Mouse (Mus musculus): ENCODE data around the gene Hpn.

The Hpn gene

DNA sequence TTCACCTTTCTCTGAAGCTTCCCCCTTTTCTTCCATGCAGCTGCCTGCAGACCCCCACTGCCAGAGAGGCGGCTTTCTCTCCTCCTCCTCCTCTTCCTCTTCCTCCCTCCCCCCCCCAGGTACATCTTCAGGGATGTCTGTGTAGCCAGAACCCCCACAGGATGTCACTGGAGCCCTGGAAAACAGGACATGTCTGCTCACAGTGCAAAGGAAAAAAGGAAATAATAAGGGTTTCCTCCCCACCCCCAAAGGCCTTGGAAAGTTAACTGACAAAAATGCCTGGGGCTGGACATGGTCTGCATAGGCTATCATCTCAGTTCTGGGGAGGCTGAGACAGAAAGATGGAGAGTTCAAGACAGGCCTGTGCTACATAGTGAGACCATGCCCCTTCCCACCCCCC is 34.0 kb downstream of the Hpn start:
- no peak for DNase-seq (ENCODE audit: low read depth, low spot score)

DNA sequence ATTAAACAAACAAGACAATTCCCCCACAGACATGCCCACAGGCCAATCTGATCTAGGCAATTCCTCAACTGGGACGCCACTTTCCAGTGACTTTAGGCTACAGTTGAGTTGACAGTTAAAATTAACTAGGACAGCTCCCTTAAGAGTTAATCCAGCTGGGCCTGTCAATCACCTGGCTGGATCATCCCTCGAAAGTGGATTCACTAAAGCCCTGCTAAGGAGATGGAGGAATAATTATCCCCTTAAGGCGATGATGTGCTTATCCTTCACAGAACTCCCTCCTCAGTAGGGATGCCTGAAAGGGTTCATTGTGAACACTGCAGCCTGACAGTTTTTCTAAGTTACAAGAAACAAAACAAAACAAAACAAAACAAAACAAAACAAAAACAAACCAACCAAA is 34.5 kb downstream of the Hpn start:
- DNase-seq (ENCODE audit: low read depth, low spot score): no peak

DNA sequence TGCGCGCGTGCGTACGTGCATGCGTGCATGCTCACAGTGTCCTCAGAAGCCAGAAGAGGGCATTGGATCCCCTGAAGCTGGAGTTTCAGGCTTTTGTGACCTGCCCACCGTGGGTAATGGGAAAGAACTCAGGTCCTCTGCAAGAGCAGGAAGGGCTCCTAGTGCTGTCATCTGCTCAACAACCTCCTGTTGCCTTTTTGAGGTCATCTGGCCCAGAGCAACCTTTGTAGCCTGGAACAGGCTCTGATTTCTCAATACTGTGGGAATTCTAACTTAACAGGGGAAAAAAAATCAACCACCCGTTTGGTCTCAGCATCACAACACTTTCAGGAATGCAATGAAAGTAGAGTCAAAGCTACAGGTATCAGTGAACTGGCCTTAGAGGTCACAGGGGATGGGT is 35.4 kb downstream of the Hpn start:
- DNase-seq (ENCODE audit: low read depth, low spot score): no peak

DNA sequence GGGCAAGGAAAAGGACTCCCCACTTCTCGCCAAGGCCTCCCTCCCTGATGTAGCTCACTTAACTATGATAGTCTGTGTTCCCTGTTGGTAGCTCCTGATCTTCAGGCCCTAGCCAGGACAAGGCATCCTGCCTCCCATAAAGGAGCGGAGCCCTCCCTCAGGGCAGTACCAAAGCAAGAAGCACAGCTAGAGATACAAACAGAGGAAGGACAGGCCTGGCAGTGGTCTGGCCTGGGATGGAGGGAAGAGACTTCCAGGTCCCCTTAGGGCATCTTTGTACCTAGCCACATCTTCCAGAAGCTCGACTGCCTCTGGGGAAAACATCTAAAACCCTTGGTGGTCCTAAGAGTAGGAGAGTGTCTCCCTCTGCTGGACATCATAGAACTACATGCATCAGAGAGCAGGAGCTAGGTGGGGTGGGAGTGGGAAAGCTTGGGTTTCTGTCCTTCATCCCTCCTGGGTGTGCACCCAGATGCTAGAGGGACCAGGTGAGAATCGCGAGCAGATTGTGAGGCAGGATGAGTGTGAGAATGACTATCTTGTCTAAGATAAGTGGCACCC is 37.1 kb downstream of the Hpn start:
- DNase-seq (ENCODE audit: low read depth, low spot score): peak; percentile 72

DNA sequence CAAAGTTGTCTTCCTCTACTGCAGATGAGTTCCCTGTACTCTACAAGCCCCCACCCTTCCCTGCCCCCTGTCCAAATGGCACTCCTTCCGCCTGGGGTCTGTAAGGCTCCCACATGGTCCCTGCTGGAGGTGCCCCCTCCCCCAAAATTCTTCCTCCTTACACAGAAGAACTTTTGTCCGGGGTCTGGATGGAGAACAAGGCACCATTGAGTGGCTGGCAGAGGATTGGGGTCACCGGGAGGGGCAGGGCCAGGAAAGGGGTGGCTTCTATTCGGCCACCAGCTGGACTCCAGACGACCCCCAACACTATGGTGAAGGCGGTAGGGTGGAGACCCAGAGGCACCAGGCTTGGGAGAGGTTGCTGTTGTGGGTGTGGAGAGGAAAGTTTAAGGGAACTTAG is 37.6 kb downstream of the Hpn start:
- DNase-seq (ENCODE audit: low read depth, low spot score): no peak

DNA sequence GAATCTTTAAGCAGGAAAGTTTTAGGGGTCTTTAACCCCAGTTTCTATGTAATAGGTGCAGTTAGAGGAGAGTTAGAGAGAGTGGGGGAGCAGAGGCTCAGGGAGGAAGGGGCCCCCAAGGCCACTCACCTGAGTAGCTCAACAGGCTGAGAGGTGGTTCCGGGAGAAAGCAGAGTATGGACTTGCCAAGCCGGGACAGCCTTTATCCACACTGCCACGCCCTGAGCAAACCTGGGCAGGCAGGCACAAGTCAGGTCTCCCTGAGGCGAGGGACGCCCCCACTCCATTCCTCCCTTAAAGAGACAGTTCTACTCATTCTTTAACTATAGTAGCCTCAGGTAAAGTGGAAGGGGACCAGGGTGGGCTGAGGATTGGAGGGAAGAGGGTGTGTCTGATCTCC is 38.6 kb downstream of the Hpn start, which contains the start of gene Fxyd3:
TSS of gene Fxyd3 (minus strand) at position 213 of the 400 bp plus-strand sequence.
- no peak for DNase-seq (ENCODE audit: low read depth, low spot score)

DNA sequence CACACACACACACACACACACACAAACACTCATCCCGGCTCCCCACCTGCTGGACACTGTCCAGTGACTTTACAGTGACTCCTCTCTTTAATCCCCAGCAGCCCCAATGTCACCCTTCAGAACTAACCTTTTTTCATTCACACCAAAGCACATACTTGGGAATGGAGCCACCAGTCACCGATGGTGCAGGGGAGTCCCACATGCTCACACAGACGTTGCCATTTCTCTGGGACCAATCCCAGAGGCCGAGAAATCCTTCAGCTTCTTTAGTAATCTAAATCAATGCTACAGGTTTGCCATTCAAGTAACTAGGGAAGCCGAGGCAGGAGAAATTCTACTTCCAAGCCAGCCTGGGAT is 40.4 kb downstream of the Hpn start:
- DNase-seq (ENCODE audit: low read depth, low spot score): no peak

DNA sequence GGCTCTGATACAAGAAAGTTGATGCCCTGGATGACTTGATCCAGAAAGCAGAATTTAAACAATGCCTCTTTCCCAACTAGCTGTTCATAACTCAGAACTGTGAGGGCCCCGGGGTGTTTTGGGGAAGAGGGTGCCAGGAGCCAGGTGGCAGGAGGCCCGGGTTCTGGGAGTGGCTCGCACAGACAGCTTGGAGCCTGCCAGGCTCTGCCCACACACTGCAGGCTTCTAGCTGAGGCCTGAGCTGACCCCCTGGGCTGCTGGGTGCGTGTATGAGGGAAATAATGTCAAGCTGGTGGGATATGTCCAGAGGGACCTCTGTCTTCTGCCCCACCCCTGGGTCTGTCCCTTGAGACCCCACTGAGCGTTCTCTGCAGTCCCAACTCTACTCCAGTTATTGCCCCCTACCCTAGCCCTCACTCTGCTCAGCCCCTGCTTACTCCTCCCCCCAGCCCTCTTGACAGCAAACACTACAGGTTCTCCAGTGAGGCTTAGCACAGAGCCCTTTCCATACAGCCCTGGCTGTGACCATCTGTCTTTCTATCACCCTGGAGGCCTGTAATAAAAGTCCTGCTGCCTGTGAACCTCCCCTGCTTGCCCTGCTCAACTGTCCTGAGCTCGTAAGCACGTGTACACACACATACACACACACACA is 40.9 kb downstream of the Hpn start:
- no peak for DNase-seq (ENCODE audit: low read depth, low spot score)

DNA sequence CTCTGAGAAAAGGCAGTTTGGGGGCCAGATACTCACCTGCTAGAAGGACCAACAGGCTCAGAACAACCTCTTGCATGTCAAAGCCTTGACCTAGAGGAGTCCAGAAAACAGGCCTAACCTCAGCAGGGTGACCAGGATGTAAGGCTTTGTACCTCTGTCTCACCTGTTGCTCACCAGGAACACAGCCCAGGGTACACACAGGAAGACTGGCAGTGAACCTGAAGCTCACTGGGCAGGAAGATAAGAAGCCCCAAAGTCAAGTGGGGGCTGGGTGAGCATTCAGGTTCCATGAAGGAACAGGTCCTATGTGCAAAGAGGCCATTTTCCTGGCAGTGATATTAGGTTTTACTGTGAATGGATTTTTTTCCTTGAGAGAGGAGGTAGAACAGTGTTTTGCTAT is 41.5 kb downstream of the Hpn start:
- DNase-seq (ENCODE audit: low read depth, low spot score): no peak

DNA sequence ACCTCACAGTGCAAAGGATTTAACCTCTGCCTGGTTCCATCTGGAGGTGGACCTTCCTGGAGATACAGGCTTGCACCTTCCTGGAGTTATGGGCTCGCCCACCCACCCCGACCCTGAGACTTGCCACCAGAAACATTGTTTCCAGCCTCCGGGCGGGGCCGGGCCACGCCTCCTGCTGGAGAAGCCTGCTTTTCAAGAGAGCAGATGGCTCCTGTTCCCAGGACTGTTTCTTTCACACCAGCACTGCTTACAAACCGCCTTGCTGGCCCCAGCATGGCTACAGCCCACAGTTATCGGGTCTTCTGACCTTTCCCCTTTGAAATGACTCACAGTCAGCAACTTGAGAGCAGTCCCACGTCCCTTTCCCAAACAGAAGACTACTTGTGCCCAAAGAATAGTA is 42.8 kb downstream of the Hpn start:
- no peak for DNase-seq (ENCODE audit: low read depth, low spot score)

DNA sequence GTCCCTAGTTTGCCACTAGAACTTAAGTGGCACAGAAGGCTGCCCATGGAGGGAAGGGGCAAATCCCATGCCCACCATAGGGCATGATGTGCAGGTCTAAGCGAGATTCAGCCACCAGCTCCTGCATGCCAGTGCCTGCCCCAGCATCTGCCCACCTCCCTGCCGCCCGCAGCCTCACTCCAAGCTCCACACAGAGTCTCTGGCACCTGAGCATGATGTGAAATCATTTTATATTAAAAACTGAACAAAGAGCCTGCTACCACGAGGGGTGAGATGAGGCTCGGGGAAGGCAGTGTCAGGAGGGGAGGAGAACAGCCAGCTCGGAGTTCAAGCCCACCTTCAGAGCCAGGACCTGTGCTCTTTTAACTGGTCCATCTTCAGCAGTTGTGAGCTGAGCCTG is 44.8 kb downstream of the Hpn start:
- no peak for DNase-seq (ENCODE audit: low read depth, low spot score)

DNA sequence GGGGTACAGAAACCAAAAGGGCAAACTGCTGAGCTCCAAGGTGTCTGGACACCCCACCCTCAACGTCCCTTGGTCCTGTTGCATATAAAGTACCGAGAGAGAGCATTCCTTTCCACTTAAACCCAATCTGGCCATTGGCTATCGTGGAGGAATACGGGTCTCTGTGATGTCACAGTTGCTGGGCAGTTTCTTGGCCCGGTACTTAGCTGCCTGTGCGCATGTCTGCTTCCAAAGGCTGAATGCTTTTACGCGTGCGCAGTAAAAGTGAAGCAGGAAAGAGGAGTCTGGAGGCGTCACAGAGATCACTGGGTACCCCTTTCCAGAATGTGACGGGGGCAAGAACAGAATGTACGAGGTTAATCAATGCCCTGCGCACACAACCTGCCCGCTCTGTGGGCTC is 45.6 kb downstream of the Hpn start:
- DNase-seq (ENCODE audit: low read depth, low spot score): no peak

DNA sequence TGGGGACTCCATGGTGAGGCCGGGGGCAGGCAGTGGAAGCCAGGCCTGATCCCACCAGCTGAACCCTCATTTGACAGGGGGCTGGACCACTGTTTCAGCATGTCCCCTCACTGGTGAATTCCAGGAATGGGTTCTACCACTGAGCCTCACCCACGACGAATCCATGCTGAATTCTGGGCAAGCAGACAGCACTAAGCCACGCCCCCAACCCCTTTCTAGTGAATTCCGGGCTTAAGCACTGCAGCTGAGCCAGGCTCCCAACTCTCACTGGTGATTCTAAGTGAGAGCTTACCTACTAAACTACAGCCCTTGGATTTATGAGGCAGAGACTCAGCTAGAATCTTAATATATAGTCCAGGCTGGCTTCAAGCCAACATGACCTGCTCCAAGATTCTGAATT is 47.3 kb downstream of the Hpn start:
- no peak for DNase-seq (ENCODE audit: low read depth, low spot score)

DNA sequence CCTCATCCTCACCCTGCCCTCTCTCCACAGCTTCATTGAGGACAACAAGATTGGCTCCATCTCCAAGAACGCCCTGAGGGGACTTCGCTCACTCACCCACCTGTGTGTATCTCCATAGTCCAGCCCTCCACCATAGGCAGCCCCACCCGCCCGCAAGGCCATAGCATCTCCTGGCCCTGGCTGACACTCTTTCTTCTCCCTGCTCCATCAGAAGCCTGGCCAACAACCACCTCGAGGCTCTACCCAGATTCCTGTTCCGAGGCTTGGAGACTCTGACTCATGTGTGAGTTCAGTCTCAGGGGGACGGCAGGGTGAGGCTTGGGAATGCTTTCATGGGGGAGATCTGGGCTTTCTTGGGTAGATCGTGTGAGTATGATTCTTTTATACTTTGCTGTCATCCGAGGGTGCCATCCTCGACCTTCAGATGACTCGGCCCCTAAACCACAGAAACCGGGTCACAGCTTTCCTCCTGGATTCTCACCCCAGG is 52.0 kb downstream of the Hpn start:
- DNase-seq (ENCODE audit: low read depth, low spot score): no peak

DNA sequence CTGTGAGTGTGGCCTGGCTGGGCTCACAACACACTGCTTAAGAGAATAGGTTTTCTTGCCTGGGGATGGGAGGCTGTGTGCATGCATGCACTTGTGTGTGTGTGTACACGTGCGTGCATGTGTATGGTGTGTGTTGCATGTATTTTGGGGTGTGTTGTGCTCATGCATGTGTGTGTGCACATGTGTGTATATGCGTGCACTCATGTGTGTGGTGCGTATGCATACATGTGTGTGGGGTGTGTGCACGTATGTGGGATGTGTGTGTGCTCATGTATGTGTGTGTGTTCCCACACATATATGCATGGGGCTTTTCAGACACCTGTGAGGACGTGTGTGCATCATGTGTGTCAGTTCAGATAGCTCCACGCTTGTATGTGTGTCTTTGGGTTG is 54.5 kb downstream of the Hpn start:
- no peak for DNase-seq (ENCODE audit: low read depth, low spot score)

DNA sequence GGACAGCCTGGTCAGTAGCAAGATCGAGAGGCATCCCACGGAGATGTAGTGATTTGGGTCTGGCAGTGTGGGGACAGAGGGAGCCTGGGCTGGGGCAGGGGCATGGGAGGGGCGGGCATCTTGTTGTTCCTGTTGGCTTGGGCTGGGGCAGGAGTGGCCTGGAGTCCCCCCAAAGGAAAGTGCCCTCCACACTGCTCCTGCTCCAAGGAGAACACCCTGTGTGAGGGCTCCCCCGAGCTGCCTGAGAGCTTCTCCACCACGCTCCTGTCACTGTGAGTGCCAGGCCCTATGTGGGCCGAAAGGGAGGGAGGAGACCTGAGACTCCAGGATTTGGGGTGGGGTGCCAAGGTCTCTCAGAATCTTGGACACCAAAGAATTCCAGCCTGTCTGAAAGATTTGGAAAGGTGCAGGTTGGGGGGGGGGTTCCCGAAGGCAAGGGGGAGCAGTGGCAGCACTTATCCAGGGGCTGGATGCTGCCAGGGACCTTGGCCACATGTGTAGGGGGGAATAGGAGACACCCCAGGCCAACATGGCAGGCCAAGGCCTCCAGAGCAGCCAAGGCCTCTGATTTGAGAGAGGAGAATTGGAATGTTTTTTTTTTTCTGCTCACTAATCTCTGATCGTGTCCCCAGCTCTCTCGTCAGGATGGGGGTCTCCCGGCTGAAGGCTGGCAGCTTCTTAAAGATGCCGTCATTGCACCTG is 55.0 kb downstream of the Hpn start:
- DNase-seq (ENCODE audit: low read depth, low spot score): no peak

DNA sequence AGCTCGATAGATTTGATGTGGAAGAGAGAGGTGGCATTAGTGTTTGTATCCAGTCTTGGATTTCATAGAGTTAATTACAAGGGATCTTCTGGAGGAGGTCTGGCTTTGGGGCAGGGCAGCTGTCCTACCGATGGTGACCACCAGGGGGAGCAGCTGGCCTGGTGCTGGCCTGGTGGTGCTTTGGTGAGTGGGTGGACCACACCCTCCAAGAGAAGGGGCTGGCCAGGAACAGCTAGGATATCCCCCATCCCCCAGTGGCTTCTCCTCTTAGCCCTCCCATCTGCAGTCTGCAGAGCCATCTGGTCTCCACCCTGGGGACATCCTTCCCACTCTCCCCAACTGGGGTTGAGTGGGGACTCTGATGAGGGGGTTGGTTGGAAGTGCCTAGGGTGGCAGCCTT is 56.0 kb downstream of the Hpn start, which contains the start of gene Lgi4:
TSS of gene Lgi4 (plus strand) at position 235 of the 400 bp plus-strand sequence.
- peak; percentile 85 for DNase-seq (ENCODE audit: low read depth, low spot score)

DNA sequence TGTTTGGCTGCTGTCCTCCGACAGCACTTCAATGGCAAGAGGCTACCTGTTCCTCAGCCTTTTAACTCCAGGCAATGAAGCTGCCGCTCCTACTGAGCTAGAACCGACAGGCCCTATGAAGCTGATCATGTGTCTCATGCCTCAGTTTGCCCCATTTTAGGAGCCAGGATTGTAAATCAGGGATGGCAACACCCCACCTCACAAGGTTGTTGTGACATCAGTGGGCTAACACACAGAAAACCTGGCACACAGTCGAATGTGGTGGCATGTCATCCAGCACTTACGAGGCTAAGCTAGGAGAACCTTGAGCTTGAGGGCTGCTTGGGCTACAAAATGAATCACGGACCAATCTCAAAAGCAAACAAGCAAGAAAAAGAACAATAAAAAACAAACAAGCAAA is 56.9 kb downstream of the Hpn start:
- no peak for DNase-seq (ENCODE audit: low read depth, low spot score)

DNA sequence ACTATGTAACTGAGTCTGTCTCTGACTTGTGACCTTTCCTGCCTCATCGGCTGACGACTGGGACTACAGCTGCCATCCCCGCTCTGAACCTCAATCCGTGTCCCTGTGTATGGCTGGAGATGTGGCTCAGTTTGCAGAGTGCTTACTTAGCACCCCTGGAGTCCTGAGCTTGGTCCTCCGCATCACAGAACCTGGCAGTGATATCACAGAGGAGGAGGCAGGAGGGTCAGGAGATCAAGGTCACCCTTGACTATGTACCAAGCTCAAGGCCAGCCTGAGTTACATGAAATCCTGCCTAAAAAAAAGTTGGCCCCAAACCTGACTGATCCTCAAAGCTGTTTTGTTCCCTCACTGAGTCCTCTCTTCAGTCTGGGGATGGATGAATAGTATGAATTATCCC is 57.4 kb downstream of the Hpn start:
- DNase-seq (ENCODE audit: low read depth, low spot score): no peak

DNA sequence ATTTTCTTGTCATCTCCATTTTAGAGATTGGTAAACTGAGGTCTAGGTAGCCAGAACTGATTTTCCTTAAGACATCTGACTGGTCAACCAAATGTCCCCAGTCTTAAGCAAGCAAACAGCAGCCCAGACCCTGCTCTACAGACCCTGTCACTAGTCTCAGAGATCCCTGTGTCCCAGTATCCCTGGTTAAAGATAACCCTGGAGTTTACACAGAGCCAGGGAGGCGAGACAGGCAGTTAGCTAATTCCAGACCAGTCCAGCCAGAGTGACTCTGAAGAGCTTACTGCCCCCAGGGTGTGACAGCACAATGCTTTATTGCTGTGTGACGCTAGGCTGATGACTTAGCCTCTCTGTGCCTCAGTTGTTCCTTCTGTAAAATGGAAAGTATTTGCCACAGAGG is 58.0 kb downstream of the Hpn start, which contains the start of gene Fxyd1:
TSS of gene Fxyd1 (minus strand) at position 129 of the 400 bp plus-strand sequence.
- DNase-seq (ENCODE audit: low read depth, low spot score): no peak

DNA sequence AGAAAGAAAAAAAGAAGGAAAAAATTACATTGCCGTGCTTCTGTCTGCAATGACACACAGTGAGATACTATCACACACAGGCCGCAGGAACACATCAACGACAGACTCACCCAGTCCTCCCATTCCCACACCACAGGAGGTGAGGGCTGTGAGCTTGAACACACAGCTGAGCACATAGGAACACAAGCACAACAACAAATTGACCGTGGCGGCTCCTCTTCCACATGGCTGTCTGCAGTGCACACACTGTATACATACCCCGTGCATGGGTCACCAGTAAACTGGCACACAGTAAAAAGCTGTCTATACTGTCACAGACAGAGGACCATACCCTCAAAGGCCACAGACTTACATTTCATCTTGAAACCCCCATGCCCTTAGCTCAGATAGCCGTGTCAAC is 58.6 kb downstream of the Hpn start:
- DNase-seq (ENCODE audit: low read depth, low spot score): no peak

DNA sequence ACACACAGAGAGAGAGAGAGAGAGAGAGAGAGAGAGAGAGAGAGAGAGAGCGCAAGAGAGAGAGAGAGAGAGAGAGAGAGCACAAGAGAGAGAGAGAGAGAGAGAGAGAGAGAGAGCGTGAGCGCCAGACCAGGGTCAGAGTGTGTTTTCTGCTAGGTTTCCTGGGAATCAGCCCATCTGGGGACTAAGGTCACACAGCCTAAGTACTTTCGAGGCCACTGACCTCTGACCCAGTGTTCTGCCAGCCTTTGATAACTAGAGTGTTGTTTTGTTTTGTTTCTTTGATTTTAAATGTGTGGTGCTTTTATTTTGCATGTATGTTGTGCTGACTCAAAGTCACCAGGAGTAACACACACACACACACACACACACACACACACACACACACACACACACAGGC is 59.2 kb downstream of the Hpn start:
- DNase-seq (ENCODE audit: low read depth, low spot score): no peak

DNA sequence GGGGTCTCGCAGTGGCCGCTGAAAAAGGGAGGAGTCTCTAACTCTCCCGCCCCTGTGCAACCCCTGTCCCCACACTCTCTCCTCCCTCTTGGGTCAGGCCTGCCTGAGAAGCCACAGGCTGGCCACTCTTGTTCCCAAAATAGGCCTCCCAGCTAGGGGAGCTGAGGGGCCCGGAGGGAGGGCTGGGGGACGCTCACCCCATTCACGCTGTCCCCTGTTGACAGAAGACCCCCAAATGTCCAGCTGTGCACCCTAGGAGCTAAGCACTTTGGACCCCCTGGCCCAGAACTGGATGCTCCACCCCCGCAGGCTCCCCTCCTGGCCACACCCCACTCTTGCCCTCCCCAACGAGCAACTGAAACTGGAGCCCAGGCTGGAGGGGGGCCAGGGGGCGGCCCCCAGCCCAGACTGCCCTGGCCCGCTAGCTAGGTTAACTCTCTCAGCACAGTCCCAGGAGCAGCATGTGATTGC is 59.7 kb downstream of the Hpn start:
- DNase-seq (ENCODE audit: low read depth, low spot score): no peak

Measured in CD4-positive, CD25-positive, alpha-beta regulatory T cell, adult 2 months (primary cell).